Mouse (Mus musculus) inflammation-experienced regulatory T-cells, adult 16 weeks (primary cell): ENCODE data around the gene Ugt3a2. TPM values are rescaled to one million over a fixed set of nuclear protein-coding genes. Genes with fewer than 3 reads are reported as not detected.

ENCODE experiments used
- polyA plus RNA-seq: library from polyadenylated mRNA; unstranded; fragments of 100-300 nt; shearing (Covaris generic); gene quantifications from one replicate; pipeline ENCODE4 v1.2.1, GENCODE M21; 2017

Ugt3a2 gene
- not detected for polyA plus RNA-seq

DNA sequence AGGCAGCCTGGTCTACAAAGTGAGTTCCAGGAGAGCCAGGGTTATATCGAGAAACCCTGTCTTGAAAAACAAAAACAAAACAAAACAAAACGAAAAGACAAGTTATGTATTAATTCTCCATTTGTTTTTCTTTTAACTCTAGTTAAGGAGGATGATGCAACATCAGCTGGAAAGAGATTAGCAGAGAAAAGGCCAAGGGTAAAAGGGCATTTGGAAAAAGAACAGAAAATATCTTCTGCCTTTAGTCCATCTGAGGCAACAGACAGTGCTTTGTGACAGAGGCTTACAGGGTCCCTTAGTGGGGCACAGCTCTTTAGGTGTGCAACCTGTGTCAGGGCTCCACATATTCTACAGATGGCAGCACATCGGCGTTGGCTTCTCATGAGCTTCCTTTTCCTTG is at the start of gene Ugt3a2:
Gene Ugt3a2 (plus strand): TSS at position 210 of the 400 bp plus-strand sequence.

Other genes starting within 250 kb of the Ugt3a2 start
- gene Lmbrd2, start 195.0 kb upstream of the Ugt3a2 start, polyA plus RNA-seq = 5.1 TPM
- gene Skp2, start 180.1 kb upstream of the Ugt3a2 start, polyA plus RNA-seq = 8.9 TPM
- gene Ugt3a1, start 58.7 kb upstream of the Ugt3a2 start, polyA plus RNA-seq = not detected
- gene Capsl, start 100.5 kb downstream of the Ugt3a2 start, polyA plus RNA-seq = 5.0 TPM
- gene Il7r, start 194.6 kb downstream of the Ugt3a2 start, polyA plus RNA-seq = 247 TPM